Mouse (Mus musculus): ENCODE data around the gene Gtf2f2.

GRCm38 (mm10) chr14:75985112-75985511, 25.6 kb downstream of the Gtf2f2 start:
- TF ChIP-seq CTCF (conservative IDR thresholded peaks at IDR 0.05; ENCODE audit: insufficient read depth, insufficient read length, low read depth, low read length) (no peak), POLR2A (IDR thresholded peaks at IDR 0.05; ENCODE audit: low read depth, low read length) (no peak)

Data from kidney, adult 2 months (tissue).